Mouse (Mus musculus): ENCODE measurements around the gene Hcst. TPM values are rescaled to one million over a fixed set of nuclear protein-coding genes. Genes with fewer than 3 reads are reported as not detected.
A peak's percentile ranks its signal among the peaks of the same experiment; 100 is the strongest.

Hcst gene
- total RNA-seq, 2 experiments from 2014 or later, result 10.0 to 30.3 TPM

DNA sequence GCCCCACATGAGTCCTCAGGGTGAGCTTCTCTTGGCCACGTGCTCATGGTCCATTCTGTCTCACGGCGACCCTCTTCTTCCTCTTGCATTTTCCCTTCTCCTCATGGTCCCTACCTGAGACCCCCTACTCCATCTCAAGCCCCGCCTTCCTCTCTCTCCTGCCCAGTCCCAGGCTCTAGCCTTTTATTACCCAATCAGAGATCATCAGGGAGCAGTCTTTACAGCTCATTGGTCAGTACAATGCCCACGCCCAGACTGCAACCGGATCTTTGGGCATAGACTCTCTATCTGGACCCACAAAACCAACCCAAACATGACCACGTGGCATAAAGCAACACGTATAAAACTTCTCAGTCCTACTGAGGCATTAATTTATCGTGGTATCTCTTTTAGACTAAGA lies 35.5 kb downstream of the Hcst start:
- no peak for ATAC-seq (replicated peaks; ENCODE audit: poor library complexity)

DNA sequence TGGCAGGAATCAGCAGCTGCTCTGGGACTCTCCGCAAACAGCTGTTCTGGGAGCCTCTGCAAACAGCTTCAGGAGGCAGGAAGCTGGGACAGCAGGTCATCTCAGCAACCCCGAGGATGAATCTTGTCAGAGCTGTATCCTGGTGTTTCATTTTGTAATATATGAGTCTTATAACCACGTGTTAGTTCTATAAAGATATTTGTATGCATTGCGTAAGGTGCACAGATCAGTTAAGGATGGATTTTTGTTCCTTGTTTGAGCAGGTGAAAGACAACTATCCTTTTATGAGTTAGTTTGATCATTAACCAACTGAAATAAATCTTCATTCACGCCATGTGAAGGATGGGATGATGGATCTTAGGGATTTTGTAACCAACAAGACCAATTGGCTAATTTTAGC lies 39.6 kb downstream of the Hcst start:
- ATAC-seq (replicated peaks; ENCODE audit: poor library complexity), result no peak

- peak; percentile 100 for ATAC-seq (replicated peaks; ENCODE audit: poor library complexity)
Observed at GRCm38 (mm10) chr7:30373501-30373962, 46.1 kb downstream of the Hcst start.

Other genes starting within 250 kb of the Hcst start
Only the 30 nearest of the 34 such genes appear.
- 75.7 and 78.4 TPM in 2 replicates for gene Polr2i, start 187.9 kb downstream of the Hcst start, total RNA-seq (2015)
- 60.6 and 69.9 TPM in 2 replicates for gene Polr2i, start 187.9 kb downstream of the Hcst start, total RNA-seq (2017)
- gene Tbcb, start 187.6 kb downstream of the Hcst start, total RNA-seq (2015), result 95.9 and 112 TPM in 2 replicates
- gene Tbcb, start 187.6 kb downstream of the Hcst start, total RNA-seq (2017), result 27.6 and 37.1 TPM in 2 replicates
- gene Ovol3, start 184.1 kb downstream of the Hcst start, total RNA-seq (2015), result 0.32 TPM in 1 of 2 replicates, not detected in the other
- 0.12 TPM in 1 of 2 replicates, not detected in the other for gene Ovol3, start 184.1 kb downstream of the Hcst start, total RNA-seq (2017)
- 0.39 TPM in 1 of 2 replicates, not detected in the other for gene Thap8, start 139.8 kb downstream of the Hcst start, total RNA-seq (2015)
- gene Thap8, start 139.8 kb downstream of the Hcst start, total RNA-seq (2017), result 0.33 and 0.34 TPM in 2 replicates
- gene Wdr62, start 139.4 kb downstream of the Hcst start, total RNA-seq (2015), result 14.7 and 22.8 TPM in 2 replicates
- gene Wdr62, start 139.4 kb downstream of the Hcst start, total RNA-seq (2017), result 7.8 and 11.5 TPM in 2 replicates
- not detected in 2 replicates for gene Clip3, start 128.1 kb downstream of the Hcst start, total RNA-seq (2015)
- gene Clip3, start 128.1 kb downstream of the Hcst start, total RNA-seq (2017), result not detected in 2 replicates
- 17.8 and 21.9 TPM in 2 replicates for gene Alkbh6, start 111.1 kb downstream of the Hcst start, total RNA-seq (2015)
- 34.2 and 41.8 TPM in 2 replicates for gene Alkbh6, start 111.1 kb downstream of the Hcst start, total RNA-seq (2017)
- 0.24 and 0.25 TPM in 2 replicates for gene Syne4, start 105.0 kb downstream of the Hcst start, total RNA-seq (2015)
- gene Syne4, start 105.0 kb downstream of the Hcst start, total RNA-seq (2017), result 2.0 TPM in 1 of 2 replicates, not detected in the other
- gene E130208F15Rik, start 98.1 kb downstream of the Hcst start, total RNA-seq (2015), result 0.47 TPM in 1 of 2 replicates, not detected in the other
- 1.6 and 2.0 TPM in 2 replicates for gene E130208F15Rik, start 98.1 kb downstream of the Hcst start, total RNA-seq (2017)
- gene Sdhaf1, start 96.0 kb downstream of the Hcst start, total RNA-seq (2015), result 7.6 and 9.0 TPM in 2 replicates
- gene Sdhaf1, start 96.0 kb downstream of the Hcst start, total RNA-seq (2017), result 10.5 and 11.7 TPM in 2 replicates
- gene Lrfn3, start 57.1 kb downstream of the Hcst start, total RNA-seq (2015), result not detected in 2 replicates
- gene Lrfn3, start 57.1 kb downstream of the Hcst start, total RNA-seq (2017), result not detected in 2 replicates
- 406 and 473 TPM in 2 replicates for gene Tyrobp, start 6.1 kb downstream of the Hcst start, total RNA-seq (2015)
- gene Tyrobp, start 6.1 kb downstream of the Hcst start, total RNA-seq (2017), result 229 and 322 TPM in 2 replicates
- 14.1 and 24.0 TPM in 2 replicates for gene Nfkbid, start 1.9 kb upstream of the Hcst start, total RNA-seq (2015)
- 5.3 and 13.7 TPM in 2 replicates for gene Nfkbid, start 1.9 kb upstream of the Hcst start, total RNA-seq (2017)
- gene Aplp1, start 25.7 kb upstream of the Hcst start, total RNA-seq (2015), result not detected in 2 replicates
- gene Aplp1, start 25.7 kb upstream of the Hcst start, total RNA-seq (2017), result not detected in 2 replicates
- gene Kirrel2, start 37.8 kb upstream of the Hcst start, total RNA-seq (2015), result not detected in 2 replicates
- not detected in 2 replicates for gene Kirrel2, start 37.8 kb upstream of the Hcst start, total RNA-seq (2017)
- 0.27 TPM in 1 of 2 replicates, not detected in the other for gene Nphs1, start 38.5 kb upstream of the Hcst start, total RNA-seq (2015)
- gene Nphs1, start 38.5 kb upstream of the Hcst start, total RNA-seq (2017), result 0.58 and 0.95 TPM in 2 replicates
- not detected in 2 replicates for gene Prodh2, start 73.8 kb upstream of the Hcst start, total RNA-seq (2015)
- gene Prodh2, start 73.8 kb upstream of the Hcst start, total RNA-seq (2017), result not detected in 2 replicates
- 4.5 and 5.8 TPM in 2 replicates for gene Arhgap33, start 115.2 kb upstream of the Hcst start, total RNA-seq (2015)
- 1.4 and 2.0 TPM in 2 replicates for gene Arhgap33, start 115.2 kb upstream of the Hcst start, total RNA-seq (2017)
- gene Hspb6, start 132.3 kb upstream of the Hcst start, total RNA-seq (2015), result 11.7 and 12.2 TPM in 2 replicates
- gene Hspb6, start 132.3 kb upstream of the Hcst start, total RNA-seq (2017), result 3.5 and 4.4 TPM in 2 replicates
- gene Proser3, start 132.4 kb upstream of the Hcst start, total RNA-seq (2015), result 11.5 and 16.3 TPM in 2 replicates
- 1.8 and 4.7 TPM in 2 replicates for gene Proser3, start 132.4 kb upstream of the Hcst start, total RNA-seq (2017)
- 54.8 and 67.5 TPM in 2 replicates for gene Lin37, start 140.0 kb upstream of the Hcst start, total RNA-seq (2015)
- gene Lin37, start 140.0 kb upstream of the Hcst start, total RNA-seq (2017), result 27.2 and 39.8 TPM in 2 replicates
- 21.4 and 23.4 TPM in 2 replicates for gene U2af1l4, start 143.4 kb upstream of the Hcst start, total RNA-seq (2015)
- 86.9 and 96.7 TPM in 2 replicates for gene U2af1l4, start 143.4 kb upstream of the Hcst start, total RNA-seq (2017)
- 2.2 and 3.7 TPM in 2 replicates for gene Gm49396, start 143.5 kb upstream of the Hcst start, total RNA-seq (2015)
- gene Gm49396, start 143.5 kb upstream of the Hcst start, total RNA-seq (2017), result 3.4 and 3.9 TPM in 2 replicates
- 181 and 202 TPM in 2 replicates for gene Psenen, start 143.8 kb upstream of the Hcst start, total RNA-seq (2015)
- gene Psenen, start 143.8 kb upstream of the Hcst start, total RNA-seq (2017), result 150 and 154 TPM in 2 replicates
- 7.2 and 9.2 TPM in 2 replicates for gene Igflr1, start 145.6 kb upstream of the Hcst start, total RNA-seq (2015)
- not detected in 2 replicates for gene Igflr1, start 145.6 kb upstream of the Hcst start, total RNA-seq (2017)
- 72.2 and 99.8 TPM in 2 replicates for gene Kmt2b, start 168.9 kb upstream of the Hcst start, total RNA-seq (2015)
- gene Kmt2b, start 168.9 kb upstream of the Hcst start, total RNA-seq (2017), result 11.7 and 14.5 TPM in 2 replicates
- gene Zbtb32, start 179.1 kb upstream of the Hcst start, total RNA-seq (2015), result not detected in 2 replicates
- gene Zbtb32, start 179.1 kb upstream of the Hcst start, total RNA-seq (2017), result not detected in 2 replicates
- gene Upk1a, start 193.0 kb upstream of the Hcst start, total RNA-seq (2015), result 0.61 and 1.3 TPM in 2 replicates
- gene Upk1a, start 193.0 kb upstream of the Hcst start, total RNA-seq (2017), result 0.14 TPM in 1 of 2 replicates, not detected in the other
- gene Cox6b1, start 206.3 kb upstream of the Hcst start, total RNA-seq (2015), result 325 and 346 TPM in 2 replicates
- 428 and 592 TPM in 2 replicates for gene Cox6b1, start 206.3 kb upstream of the Hcst start, total RNA-seq (2017)
- gene Etv2, start 216.0 kb upstream of the Hcst start, total RNA-seq (2015), result not detected in 2 replicates
- gene Etv2, start 216.0 kb upstream of the Hcst start, total RNA-seq (2017), result not detected in 2 replicates